Mouse (Mus musculus) erythroblast, embryonic 14.5 days (primary cell): Measurements from ENCODE around the gene Wdr17. TPM values are rescaled to one million over a fixed set of nuclear protein-coding genes. Genes with fewer than 3 reads are reported as not detected.
"Not testable (repeated sequence)": the region's sequence is repeated elsewhere in the genome, so short reads cannot be mapped to it uniquely, and the experiment has no call there.

ENCODE experiments used
- H3K27me3 ChIP-seq: 2 replicates; pipeline ENCODE4 v1.6.1; 2012; ENCODE audit warnings: inconsistent platforms; ENCODE audit not compliant: control insufficient read depth
- H3K36me3 ChIP-seq: 2 replicates; pipeline ENCODE4 v1.6.1; 2012; ENCODE audit warnings: mild to moderate bottlenecking, inconsistent platforms; ENCODE audit not compliant: control insufficient read depth
- H3K4me1 ChIP-seq: 2 replicates; pipeline ENCODE4 v1.6.1; 2012; ENCODE audit warnings: inconsistent platforms; ENCODE audit not compliant: control insufficient read depth
- H3K4me3 ChIP-seq: replicated peaks from 2 replicates; pipeline ENCODE3; 2012; ENCODE audit warnings: moderate library complexity, mild to moderate bottlenecking, inconsistent platforms
- H3K9me3 ChIP-seq: 2 replicates; pipeline ENCODE4 v1.6.1; 2012; ENCODE audit warnings: low read length, inconsistent platforms, mixed read lengths; ENCODE audit not compliant: control insufficient read depth
- GATA1 ChIP-seq: IDR thresholded peaks from 2 replicates; pipeline ENCODE4 v1.6.1; 2012; ENCODE audit warnings: low read length, inconsistent platforms, mixed read lengths
- TAL1 ChIP-seq: IDR thresholded peaks from 3 replicates; pipeline ENCODE4 v1.6.1; 2012; ENCODE audit warnings: low read length, inconsistent platforms, mixed read lengths
- polyA plus RNA-seq: library from polyadenylated mRNA; stranded (reverse); fragments of >175 nt; gene quantifications from 2 replicates; pipeline ENCODE4 v1.2.3, GENCODE M21; 2012

Gene Wdr17
- polyA plus RNA-seq, 1 experiment = not detected

GRCm38 (mm10) chr8:54736660-54737312, 150.2 kb downstream of the Wdr17 start:
- no peak for TF ChIP-seq TAL1
- TF ChIP-seq GATA1 = no peak
- no peaks in the 10 kb centered on the region for H3K27me3 ChIP-seq

GRCm38 (mm10) chr8:54724668-54725035, 162.3 kb downstream of the Wdr17 start:
- H3K27me3 ChIP-seq = peaks cover 5% of the 10 kb centered on the region
- no peaks in the 10 kb centered on the region for H3K36me3 ChIP-seq
- TF ChIP-seq GATA1 (no peak), TAL1 (no peak)
- no peak overlapping the region for H3K4me3 ChIP-seq
- H3K4me1 ChIP-seq = peaks cover 4% of the 10 kb centered on the region
- H3K9me3 ChIP-seq = no peaks in the 10 kb centered on the region; the same call in 1 of the 2 replicates

More at GRCm38 (mm10) chr8:54736660-54737312, 150.2 kb downstream of the Wdr17 start:
- H3K4me3 ChIP-seq = no peak overlapping the region
- H3K36me3 ChIP-seq = no peaks in the 10 kb centered on the region
- no peaks in the 10 kb centered on the region for H3K9me3 ChIP-seq
- no peaks in the 10 kb centered on the region for H3K4me1 ChIP-seq

GRCm38 (mm10) chr8:54723976-54724667, 162.9 kb downstream of the Wdr17 start:
- Histone ChIP-seq H3K36me3 (no peaks in the 10 kb centered on the region), H3K9me3 (no peaks in the 10 kb centered on the region; the same call in 1 of the 2 replicates), H3K4me1 (peaks cover 4% of the 10 kb centered on the region), H3K4me3 (no peak overlapping the region), H3K27me3 (peaks cover 5% of the 10 kb centered on the region)
- TF ChIP-seq TAL1 (no peak), GATA1 (no peak)

- TF ChIP-seq TAL1 (no peak), GATA1 (no peak)
- no peaks in the 10 kb centered on the region for H3K36me3 ChIP-seq
Measured at GRCm38 (mm10) chr8:54718515-54718914, 168.5 kb downstream of the Wdr17 start.

GRCm38 (mm10) chr8:54705743-54706142, 181.2 kb downstream of the Wdr17 start:
- no peaks in the 10 kb centered on the region for H3K27me3 ChIP-seq
- H3K9me3 ChIP-seq = no peaks in the 10 kb centered on the region
- no peaks in the 10 kb centered on the region for H3K4me1 ChIP-seq
- H3K4me3 ChIP-seq = no peak overlapping the region
- TF ChIP-seq GATA1 (no peak), TAL1 (no peak)
- no peaks in the 10 kb centered on the region for H3K36me3 ChIP-seq

More at GRCm38 (mm10) chr8:54718515-54718914, 168.5 kb downstream of the Wdr17 start:
- no peak overlapping the region for H3K4me3 ChIP-seq
- no peaks in the 10 kb centered on the region for H3K9me3 ChIP-seq
- H3K4me1 ChIP-seq = no peaks in the 10 kb centered on the region
- H3K27me3 ChIP-seq = no peaks in the 10 kb centered on the region

GRCm38 (mm10) chr8:54671806-54672205, 215.2 kb downstream of the Wdr17 start:
- no peaks in the 10 kb centered on the region for H3K4me1 ChIP-seq
- TF ChIP-seq GATA1 (no peak), TAL1 (no peak)
- H3K4me3 ChIP-seq = no peak overlapping the region
- no peaks in the 10 kb centered on the region for H3K36me3 ChIP-seq
- no peaks in the 10 kb centered on the region for H3K9me3 ChIP-seq
- H3K27me3 ChIP-seq = no peaks in the 10 kb centered on the region

- no peaks in the 10 kb centered on the region for H3K4me1 ChIP-seq
- no peaks in the 10 kb centered on the region for H3K27me3 ChIP-seq
- no peak for TF ChIP-seq TAL1
- no peak for TF ChIP-seq GATA1
- no peaks in the 10 kb centered on the region for H3K9me3 ChIP-seq
- no peak overlapping the region for H3K4me3 ChIP-seq
- H3K36me3 ChIP-seq = no peaks in the 10 kb centered on the region
Measured at GRCm38 (mm10) chr8:54667756-54668155, 219.2 kb downstream of the Wdr17 start.

GRCm38 (mm10) chr8:54660675-54661074, 226.3 kb downstream of the Wdr17 start:
- no peaks in the 10 kb centered on the region for H3K9me3 ChIP-seq
- no peaks in the 10 kb centered on the region for H3K27me3 ChIP-seq
- H3K4me1 ChIP-seq = no peaks in the 10 kb centered on the region
- no peak for TF ChIP-seq TAL1
- TF ChIP-seq GATA1 = no peak
- no peaks in the 10 kb centered on the region for H3K36me3 ChIP-seq
- no peak overlapping the region for H3K4me3 ChIP-seq

- no peak for TF ChIP-seq TAL1
- no peak for TF ChIP-seq GATA1
- no peaks in the 10 kb centered on the region for H3K9me3 ChIP-seq
- no peaks in the 10 kb centered on the region for H3K36me3 ChIP-seq
- H3K4me3 ChIP-seq = no peak overlapping the region
- no peaks in the 10 kb centered on the region for H3K4me1 ChIP-seq
- H3K27me3 ChIP-seq = no peaks in the 10 kb centered on the region
Measured at GRCm38 (mm10) chr8:54659703-54660102, 227.3 kb downstream of the Wdr17 start.

GRCm38 (mm10) chr8:54638634-54639033, 248.3 kb downstream of the Wdr17 start:
- TF ChIP-seq GATA1 = no peak
- no peak for TF ChIP-seq TAL1
- Histone ChIP-seq H3K9me3 (no peaks in the 10 kb centered on the region), H3K4me3 (no peak overlapping the region), H3K27me3 (no peaks in the 10 kb centered on the region), H3K36me3 (no peaks in the 10 kb centered on the region), H3K4me1 (no peaks in the 10 kb centered on the region)

GRCm38 (mm10) chr8:54616710-54617109, 270.3 kb downstream of the Wdr17 start:
- not testable (repeated sequence) for H3K4me1 ChIP-seq, H3K36me3 ChIP-seq, H3K27me3 ChIP-seq, H3K9me3 ChIP-seq, H3K4me3 ChIP-seq
